Mouse (Mus musculus) thymus, adult 2 months (tissue): ENCODE data around the gene Itpka.

Experiments used
- CTCF ChIP-seq: fragments of 200-500 bp; IDR thresholded peaks from 2 replicates; pipeline ENCODE4 v1.5.1; 2012; ENCODE audit warnings: mild to moderate bottlenecking, control low read depth, low read length, moderate library complexity, borderline replicate concordance; ENCODE audit not compliant: control insufficient read depth, poor library complexity, insufficient read depth; ENCODE audit errors: extremely low read depth
- POLR2A ChIP-seq: fragments of 200-500 bp; IDR thresholded peaks from 2 replicates; pipeline ENCODE4 v1.6.1; 2012; ENCODE audit warnings: mild to moderate bottlenecking, low read length, control low read depth, moderate library complexity; ENCODE audit not compliant: control insufficient read depth, poor library complexity, insufficient read depth; ENCODE audit errors: extremely low read depth

- TF ChIP-seq CTCF (no peak), POLR2A (no peak)
These were observed 1.2 kb downstream of the Itpka start for GRCm38 (mm10) chr2:119743176-119743807.
